Mouse (Mus musculus) erythroid progenitor cell, adult 5-6 weeks (primary cell): ENCODE results near the gene Mapkapk2. TPM values are rescaled to one million over a fixed set of nuclear protein-coding genes. Genes with fewer than 3 reads are reported as not detected.
"Not testable (repeated sequence)": the region's sequence is repeated elsewhere in the genome, so short reads cannot be mapped to it uniquely, and the experiment has no call there.

Experiments
- ATAC-seq: replicated peaks from 2 replicates; pipeline ENCODE4 v1.8.0; 2016; ENCODE audit warnings: moderate number of reproducible peaks, mild to moderate bottlenecking, moderate TSS enrichment, inconsistent platforms; ENCODE audit not compliant: poor library complexity, low FRiP score, severe bottlenecking
- total RNA-seq, 2 experiments: library from RNA; stranded (forward) in 1 of 2; stranded (reverse) in 1 of 2; fragments of 150-400 nt in 1 of 2; fragments of 186-747, 209-891 nt in 1 of 2; gene quantifications; 2 replicates each; pipeline versions ENCODE4 v1.2.3 to v1.2.4; 2015 to 2017; ENCODE audit warnings: low replicate concordance in 2 of 2

Mapkapk2 gene
- total RNA-seq, 2 experiments from 2014 or later = 23.2 to 36.9 TPM

DNA sequence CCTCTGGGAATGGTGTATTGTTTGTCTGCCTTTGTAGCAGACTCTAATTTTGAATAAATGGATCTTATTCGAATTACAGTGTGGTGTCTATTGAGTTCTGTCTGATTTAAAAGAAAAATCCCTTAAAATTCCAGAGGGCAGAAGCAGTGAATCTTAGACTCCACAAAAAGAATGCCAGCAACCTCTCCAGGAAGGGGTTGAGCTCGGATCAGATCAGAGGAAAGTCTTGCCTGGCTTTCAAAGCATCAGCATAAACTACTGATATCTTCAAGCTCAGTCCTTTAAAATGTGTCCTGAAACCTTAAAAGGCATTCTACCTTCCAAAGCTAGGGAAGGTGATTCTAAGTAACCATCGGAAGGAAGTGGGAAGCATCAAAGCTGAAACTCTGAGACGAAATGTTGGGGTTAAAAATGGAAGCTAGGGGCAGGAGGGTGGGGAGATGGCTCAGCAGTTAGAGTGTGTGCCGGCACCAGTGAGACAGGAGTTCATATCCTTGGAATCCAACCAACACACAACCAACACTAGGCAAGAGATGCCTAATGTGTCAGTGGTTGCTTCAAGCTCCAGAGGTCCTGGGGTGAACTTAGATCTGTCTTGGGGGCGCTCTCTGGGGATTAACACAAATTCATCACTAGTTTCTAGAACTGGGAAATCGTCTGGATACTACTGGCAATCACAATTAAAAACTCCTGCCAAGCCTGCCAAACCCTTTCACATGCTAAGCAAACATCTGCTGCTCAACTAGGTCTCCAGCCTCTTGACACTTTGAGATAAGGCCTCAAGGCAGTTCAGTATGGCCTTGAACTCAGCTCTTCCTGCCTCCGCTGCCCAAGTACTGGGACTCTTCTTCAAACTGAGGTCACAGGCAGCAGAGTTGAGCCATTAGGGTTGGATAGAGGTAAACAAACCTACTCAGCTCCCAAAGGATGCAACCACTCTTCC is 72.5 kb downstream of the Mapkapk2 start:
- ATAC-seq = no peak

- not testable (repeated sequence) for ATAC-seq
Observed at GRCm38 (mm10) chr1:131023250-131023858, 74.3 kb downstream of the Mapkapk2 start.

GRCm38 (mm10) chr1:131022591-131023249 is 74.9 kb downstream of the Mapkapk2 start:
- ATAC-seq = no peak

DNA sequence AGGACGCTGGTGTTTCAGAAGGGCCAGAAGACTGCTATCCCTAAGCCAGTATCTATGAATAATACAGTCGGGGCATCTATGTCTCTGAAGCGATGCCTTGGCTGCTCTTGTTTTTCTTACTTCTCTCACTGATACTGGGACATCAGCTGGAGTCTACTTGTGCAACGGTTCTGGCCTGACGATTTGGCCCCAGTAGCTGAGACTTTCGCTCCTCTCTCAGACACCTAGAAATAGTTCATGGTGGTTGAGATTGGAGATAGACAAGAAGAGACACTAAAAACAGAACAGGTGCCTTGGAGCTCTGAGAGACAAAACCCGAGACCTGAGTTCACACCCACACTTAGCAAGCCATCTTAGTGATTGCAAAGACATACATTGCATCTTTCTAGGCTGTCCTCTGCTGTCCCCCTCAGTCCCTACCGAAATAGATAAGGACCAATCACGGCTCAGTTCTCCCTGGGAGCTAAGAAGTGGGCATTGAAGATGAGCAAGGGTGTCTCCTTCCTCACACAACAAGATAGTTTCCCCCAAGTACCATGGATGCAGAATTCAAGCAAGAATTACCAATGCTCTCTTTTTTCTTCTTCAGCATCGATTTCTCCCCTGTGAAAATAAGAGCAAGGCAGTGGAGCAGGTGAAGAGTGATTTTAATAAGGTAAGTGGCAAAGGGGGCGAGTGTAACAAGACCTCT is 75.6 kb downstream of the Mapkapk2 start:
- ATAC-seq = no peak

DNA sequence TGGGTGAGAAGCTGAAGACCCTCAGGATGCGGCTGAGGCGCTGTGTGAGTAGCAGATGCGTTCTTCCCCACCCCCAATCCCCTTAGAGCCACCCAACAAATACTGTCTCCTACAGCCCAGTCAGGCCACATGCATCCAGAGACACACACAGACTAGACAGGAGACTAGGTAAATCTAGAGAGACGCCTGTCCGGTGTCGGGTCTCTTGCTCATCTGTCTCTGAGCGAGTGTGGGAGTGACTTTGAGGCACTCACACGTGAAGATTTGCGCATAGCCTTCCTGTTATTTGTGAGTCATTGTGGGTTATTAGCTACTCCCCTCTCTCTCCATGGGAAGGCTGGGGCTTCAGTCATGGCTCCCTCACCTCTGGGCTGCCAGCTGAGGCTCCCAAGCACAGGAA is 76.2 kb downstream of the Mapkapk2 start:
- ATAC-seq = no peak

GRCm38 (mm10) chr1:131020425-131021310 is 77.0 kb downstream of the Mapkapk2 start:
- ATAC-seq = no peak

DNA sequence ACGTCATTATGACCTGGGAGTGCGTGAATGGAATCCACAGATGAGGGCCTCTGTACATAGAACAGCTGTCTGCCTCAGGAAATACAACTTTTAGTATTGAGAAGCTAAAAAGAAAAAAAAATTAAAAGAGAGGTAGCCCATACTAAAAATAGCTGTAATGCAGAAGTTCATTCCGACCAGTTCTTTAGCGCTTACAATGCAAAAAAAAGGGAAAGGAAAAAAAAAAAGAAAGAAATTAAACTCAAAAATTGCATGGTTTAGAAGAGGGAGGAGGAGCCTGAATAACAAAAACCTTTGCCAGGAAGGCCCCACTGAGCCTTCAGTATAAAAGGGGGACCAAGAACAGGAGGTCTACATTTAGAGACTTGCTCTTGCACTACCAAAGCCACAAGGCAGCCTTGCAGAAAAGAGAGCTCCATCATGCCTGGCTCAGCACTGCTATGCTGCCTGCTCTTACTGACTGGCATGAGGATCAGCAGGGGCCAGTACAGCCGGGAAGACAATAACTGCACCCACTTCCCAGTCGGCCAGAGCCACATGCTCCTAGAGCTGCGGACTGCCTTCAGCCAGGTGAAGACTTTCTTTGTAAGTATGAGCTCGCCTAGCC is 78.0 kb downstream of the Mapkapk2 start, which contains the start of gene Il10:
Gene Il10 (plus strand): TSS at position 354 of the 607 bp plus-strand sequence.
- ATAC-seq = no peak

- no peak for ATAC-seq
Observed at GRCm38 (mm10) chr1:131015879-131016278, 81.7 kb downstream of the Mapkapk2 start.

DNA sequence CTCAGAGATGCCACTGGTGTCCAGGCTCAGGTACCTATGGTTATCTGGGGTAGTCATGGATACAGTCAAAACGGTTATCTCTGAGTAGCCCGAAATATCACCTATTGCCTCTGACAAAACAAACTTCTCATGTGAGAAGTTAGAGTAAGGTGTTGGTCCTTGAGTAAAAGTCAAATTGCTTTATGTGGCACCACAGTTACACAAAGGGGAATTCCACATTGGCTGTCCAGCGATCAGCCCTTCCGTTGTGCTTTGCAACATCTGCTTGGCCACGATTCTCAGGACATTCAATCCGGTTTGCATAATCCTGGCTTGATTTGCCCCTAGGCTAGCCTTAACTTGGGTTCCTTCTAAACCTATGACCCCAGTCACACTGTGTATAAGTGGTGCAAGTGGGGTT is 82.3 kb downstream of the Mapkapk2 start:
- no peak for ATAC-seq

GRCm38 (mm10) chr1:131013926-131014325 is 83.7 kb downstream of the Mapkapk2 start:
- no peak for ATAC-seq

- ATAC-seq = no peak
Observed at GRCm38 (mm10) chr1:131012494-131012893, 85.1 kb downstream of the Mapkapk2 start.

DNA sequence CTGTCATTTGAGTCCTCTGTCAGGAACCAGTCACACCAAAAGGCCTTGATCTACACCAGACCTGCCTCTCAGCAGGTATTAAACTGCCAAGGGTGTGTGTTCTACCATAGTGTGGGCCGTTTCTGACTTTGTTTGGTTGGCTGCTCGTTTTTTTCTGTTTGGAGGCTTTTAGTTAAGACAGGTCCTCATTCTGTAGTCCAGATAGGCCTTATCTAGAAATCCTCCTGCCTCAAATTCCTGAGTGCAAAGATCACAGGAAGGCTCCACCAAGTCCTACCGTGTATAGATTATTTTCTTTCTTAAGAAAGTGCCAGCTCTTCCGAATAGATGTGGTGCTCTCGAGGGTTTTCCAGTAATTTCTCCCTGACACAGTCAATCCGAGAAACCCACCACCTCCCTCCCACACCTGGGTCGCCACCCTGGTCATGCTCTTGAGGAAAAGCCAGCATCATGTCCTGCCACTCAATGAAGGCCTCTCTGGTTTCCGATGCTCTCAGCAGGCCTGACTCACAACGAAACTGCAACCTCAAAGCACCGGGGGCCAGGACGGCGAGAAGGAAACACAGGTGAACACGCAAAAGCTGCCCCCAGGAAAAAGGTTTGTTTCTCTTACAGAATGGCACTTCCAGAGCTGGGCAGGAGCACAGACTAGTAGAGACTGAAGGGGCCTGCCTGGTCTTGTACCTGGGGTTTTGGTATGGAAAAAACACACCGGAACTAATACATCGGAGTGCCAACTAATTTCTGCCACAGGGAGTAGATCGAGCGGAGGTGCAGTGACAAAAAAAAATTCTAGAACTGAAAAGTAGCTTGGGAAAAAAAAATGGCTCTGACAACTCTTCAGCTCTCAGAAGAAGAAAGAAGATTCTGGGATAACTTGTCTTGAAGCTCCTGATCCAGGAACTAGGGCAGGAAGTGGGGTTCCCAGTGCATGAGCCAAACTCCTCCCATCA is 87.1 kb downstream of the Mapkapk2 start:
- no peak for ATAC-seq

GRCm38 (mm10) chr1:131006069-131006468 is 91.6 kb downstream of the Mapkapk2 start:
- no peak for ATAC-seq

Other genes starting within 250 kb of the Mapkapk2 start
- 11.2 and 16.3 TPM in 2 replicates for gene Fcmr, start 232.2 kb downstream of the Mapkapk2 start, total RNA-seq (2015; ENCODE audit: low replicate concordance)
- 4.7 and 9.2 TPM in 2 replicates for gene Fcmr, start 232.2 kb downstream of the Mapkapk2 start, total RNA-seq (2017; ENCODE audit: low replicate concordance)
- not detected in 2 replicates for gene Il24, start 210.4 kb downstream of the Mapkapk2 start, total RNA-seq (2015; ENCODE audit: low replicate concordance)
- gene Il24, start 210.4 kb downstream of the Mapkapk2 start, total RNA-seq (2017; ENCODE audit: low replicate concordance) = not detected in 2 replicates
- not detected in 2 replicates for gene Il20, start 186.4 kb downstream of the Mapkapk2 start, total RNA-seq (2015; ENCODE audit: low replicate concordance)
- gene Il20, start 186.4 kb downstream of the Mapkapk2 start, total RNA-seq (2017; ENCODE audit: low replicate concordance) = not detected in 2 replicates
- not detected in 2 replicates for gene Il19, start 157.7 kb downstream of the Mapkapk2 start, total RNA-seq (2015; ENCODE audit: low replicate concordance)
- not detected in 2 replicates for gene Il19, start 157.7 kb downstream of the Mapkapk2 start, total RNA-seq (2017; ENCODE audit: low replicate concordance)
- not detected in 2 replicates for gene Il10, start 78.0 kb downstream of the Mapkapk2 start, total RNA-seq (2015; ENCODE audit: low replicate concordance)
- gene Il10, start 78.0 kb downstream of the Mapkapk2 start, total RNA-seq (2017; ENCODE audit: low replicate concordance) = not detected in 2 replicates
- 25.2 and 25.9 TPM in 2 replicates for gene Dyrk3, start 40.5 kb upstream of the Mapkapk2 start, total RNA-seq (2015; ENCODE audit: low replicate concordance)
- gene Dyrk3, start 40.5 kb upstream of the Mapkapk2 start, total RNA-seq (2017; ENCODE audit: low replicate concordance) = 14.4 and 23.5 TPM in 2 replicates
- 28.1 and 29.6 TPM in 2 replicates for gene Eif2d, start 55.4 kb upstream of the Mapkapk2 start, total RNA-seq (2015; ENCODE audit: low replicate concordance)
- 14.4 and 19.4 TPM in 2 replicates for gene Eif2d, start 55.4 kb upstream of the Mapkapk2 start, total RNA-seq (2017; ENCODE audit: low replicate concordance)
- 12.6 and 14.7 TPM in 2 replicates for gene Rassf5, start 147.4 kb upstream of the Mapkapk2 start, total RNA-seq (2015; ENCODE audit: low replicate concordance)
- 5.0 and 17.8 TPM in 2 replicates for gene Rassf5, start 147.4 kb upstream of the Mapkapk2 start, total RNA-seq (2017; ENCODE audit: low replicate concordance)
- 2.5 and 18.4 TPM in 2 replicates for gene Ikbke, start 181.8 kb upstream of the Mapkapk2 start, total RNA-seq (2015; ENCODE audit: low replicate concordance)
- 4.8 and 6.7 TPM in 2 replicates for gene Ikbke, start 181.8 kb upstream of the Mapkapk2 start, total RNA-seq (2017; ENCODE audit: low replicate concordance)